Mouse (Mus musculus): ENCODE data around the gene Gm20937. TPM values are rescaled to one million over a fixed set of nuclear protein-coding genes. Genes with fewer than 3 reads are reported as not detected.
"Not testable (repeated sequence)": the region's sequence is repeated elsewhere in the genome, so short reads cannot be mapped to it uniquely, and the experiment has no call there.

Gm20937 gene
- polyA plus RNA-seq (2015; fragmentation: Nextera tagmentation; extraction: Ambion mirVana): not detected in 2 replicates

DNA sequence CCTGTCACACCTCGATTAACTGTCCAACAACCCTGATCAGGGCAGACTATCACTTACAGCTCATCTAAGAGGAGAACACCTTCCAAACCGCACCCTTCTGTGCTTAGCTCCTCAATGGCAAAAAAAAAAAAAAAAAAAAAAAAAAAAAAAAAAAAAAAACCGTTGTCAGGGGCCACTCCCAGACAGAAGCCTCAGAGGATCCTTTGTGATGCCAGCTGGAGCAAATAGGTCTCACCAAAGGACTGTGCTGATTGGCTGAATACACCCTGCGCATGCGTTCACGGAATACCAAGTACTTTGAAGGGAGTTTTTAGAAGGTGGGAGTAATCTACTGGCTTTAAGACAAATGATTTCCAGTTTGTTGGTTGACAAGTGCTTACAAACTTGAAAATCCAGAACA, at the start of gene Gm20937:
Gene Gm20937 (minus strand): TSS at position 101 of the 400 bp plus-strand sequence.
- H3K9ac ChIP-seq; H3K27ac ChIP-seq; H3K36me3 ChIP-seq; H3K9me3 ChIP-seq; ATAC-seq; H3K27me3 ChIP-seq (replicated peaks); H3K4me2 ChIP-seq (replicated peaks); H3K4me3 ChIP-seq (replicated peaks); H3K4me1 ChIP-seq (replicated peaks): not testable (repeated sequence)
- no CpG with 5 or more reads among the region's 6 CpGs for WGBS

Other genes with a start within 250 kb of the Gm20937 start
- not detected in 2 replicates for gene Gm20816, start 243.1 kb upstream of the Gm20937 start, polyA plus RNA-seq (2015; fragmentation: Nextera tagmentation; extraction: Ambion mirVana)

All from intestine, embryonic 15.5 days (tissue).